Mouse (Mus musculus) urinary bladder, postnatal 10 days (tissue): ENCODE results near the gene Syne4.

Source experiments
- DNase-seq: peaks from one replicate; pipeline ENCODE4 v3.0.0; 2022; ENCODE audit warnings: low spot score

Syne4 gene

DNA sequence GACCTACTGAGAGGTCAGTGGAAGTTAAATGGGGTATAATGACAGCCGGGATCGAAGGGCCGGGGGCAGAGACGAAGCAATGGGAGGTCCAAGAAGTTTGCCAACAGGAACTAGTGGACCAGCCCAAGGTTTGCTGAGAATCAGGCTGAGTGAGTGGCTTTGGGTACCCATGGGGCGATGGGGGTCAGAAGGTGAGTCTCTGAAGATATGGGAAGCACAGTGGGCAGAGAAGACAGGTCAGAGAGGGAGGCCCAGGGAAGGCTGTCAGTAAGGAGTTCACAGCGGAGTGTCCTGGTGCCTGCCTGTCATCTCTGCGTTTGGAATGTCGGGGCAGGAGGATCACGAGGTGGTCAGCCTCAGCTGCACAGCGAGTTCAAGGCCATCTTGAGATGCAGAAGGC lies 13.8 kb downstream of the Syne4 start:
- DNase-seq, result no peak

DNA sequence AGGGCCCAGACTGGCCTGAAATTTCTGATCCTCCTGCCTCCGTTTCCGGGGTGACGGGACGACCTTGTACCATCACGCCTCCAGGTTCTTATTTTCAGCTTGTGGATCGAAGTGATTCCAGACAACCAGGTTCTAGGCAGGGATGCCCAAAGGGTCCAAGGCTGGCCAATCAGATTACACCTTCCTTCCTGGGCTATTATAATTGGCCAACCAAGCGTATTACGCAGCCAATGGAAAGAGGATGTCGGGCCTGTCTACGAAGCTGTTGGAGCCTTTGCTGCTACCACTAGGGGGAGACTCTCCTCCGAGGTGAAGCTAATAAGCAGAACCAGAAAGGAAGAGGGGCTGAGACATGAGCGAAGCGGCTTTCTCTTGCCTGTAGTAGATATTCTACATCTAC lies 17.3 kb downstream of the Syne4 start:
- no peak for DNase-seq

DNA sequence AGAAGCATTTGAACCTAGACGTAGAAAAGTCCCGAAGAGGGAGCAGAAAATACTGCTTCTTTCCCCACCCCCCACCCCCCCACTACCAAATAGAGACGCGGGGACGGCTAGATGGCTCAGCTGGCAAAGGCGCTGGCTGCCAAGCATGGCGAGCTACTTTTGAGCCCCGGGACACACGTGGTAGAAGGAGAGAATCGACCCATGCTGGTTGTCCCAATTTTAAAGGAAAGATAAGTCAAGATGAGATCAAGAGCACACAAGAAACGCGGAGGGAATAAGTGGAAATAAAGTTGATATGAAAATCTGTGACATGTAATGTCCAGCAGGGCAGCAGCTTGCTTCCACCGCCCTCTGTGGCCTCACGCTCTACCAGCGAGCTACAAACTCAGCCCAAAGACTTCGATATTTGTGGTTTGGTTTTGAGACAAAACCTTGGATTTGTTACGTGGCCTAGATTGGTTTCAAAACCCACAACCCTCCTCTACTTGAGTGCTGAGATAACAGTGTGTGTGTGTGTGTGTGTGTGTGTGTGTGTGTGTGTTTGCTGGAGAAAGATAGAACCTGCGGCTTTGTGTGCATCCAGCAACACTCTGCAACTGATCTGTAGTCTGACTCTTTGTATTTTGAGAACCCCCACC lies 18.1 kb downstream of the Syne4 start:
- no peak for DNase-seq

DNA sequence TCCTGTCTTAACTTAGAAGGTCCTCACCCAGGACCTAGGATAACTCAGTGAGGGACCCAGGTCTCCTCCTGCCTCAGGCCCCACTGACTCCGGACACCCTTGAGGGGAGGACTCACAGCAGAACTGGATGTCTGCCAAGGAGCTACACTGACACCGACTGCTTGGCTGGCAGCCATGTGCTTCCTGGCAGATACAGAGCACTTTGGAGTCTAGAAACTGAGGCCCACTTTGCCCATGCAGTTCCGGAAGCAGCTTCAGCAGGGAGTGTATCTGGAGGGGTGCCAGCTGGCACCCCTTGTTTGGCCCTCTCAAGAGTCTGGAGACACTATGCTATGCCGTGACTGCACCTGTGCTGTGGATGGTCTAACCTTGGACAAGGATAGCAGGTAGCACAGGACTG lies 18.8 kb downstream of the Syne4 start:
- no peak for DNase-seq

DNA sequence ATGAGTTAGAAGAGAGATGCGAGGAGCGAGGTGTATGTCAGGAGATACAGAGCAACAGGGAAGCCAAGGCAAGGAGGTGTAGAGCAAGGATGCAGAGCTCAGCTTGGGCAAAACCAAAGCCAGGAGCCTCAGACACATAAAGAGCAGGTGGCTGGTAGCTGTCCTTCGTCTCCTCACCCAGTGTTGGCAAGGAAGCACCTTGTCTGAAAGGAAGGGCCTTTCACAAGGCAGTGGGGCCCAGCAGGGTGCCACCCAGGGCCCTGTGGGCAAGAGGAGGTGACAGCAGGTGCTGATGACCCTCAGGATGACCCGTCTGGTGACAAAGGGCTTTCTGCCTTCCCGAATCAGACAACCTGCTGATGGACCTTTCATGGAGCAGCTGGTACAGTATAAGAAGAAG lies 20.0 kb downstream of the Syne4 start:
- DNase-seq, result no peak

DNA sequence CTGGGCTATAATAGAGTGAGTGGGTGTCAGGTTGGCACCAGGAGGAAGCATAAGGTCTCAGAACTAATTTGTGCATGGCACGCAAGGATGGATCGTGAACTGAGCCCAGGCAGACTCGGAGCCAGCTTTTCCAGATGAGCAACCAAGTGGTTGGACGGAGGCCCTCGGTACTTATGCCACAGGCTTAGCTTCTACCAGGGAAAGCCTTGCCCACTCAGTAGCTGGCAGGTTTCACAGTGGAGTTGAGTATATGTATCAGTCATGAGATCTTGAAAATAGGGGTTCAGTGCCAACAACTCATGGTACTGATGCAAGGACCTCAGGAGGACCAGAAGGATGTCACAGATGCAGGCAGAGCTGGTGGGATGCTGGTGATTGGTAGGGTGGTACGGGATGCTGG lies 21.1 kb downstream of the Syne4 start:
- no peak for DNase-seq

DNA sequence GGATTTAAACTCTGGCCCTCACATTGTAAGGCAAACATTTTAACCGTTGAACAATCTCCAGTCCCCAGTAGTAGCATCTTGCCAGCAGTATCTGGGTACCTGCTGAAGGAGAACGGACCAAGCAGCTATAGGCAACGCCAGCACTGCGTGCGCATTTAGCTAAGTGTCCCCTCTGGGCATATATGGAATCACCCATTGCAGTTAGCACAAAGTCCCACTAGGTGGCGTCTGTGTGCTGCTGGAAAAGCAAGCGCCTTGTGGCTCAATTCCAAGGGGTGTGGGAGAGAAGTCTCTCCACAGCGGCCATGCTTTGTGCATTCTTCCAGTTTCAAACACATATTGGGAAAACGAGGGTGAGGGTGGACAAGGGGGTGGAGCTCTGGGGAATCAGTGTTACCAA lies 21.8 kb downstream of the Syne4 start:
- no peak for DNase-seq

DNA sequence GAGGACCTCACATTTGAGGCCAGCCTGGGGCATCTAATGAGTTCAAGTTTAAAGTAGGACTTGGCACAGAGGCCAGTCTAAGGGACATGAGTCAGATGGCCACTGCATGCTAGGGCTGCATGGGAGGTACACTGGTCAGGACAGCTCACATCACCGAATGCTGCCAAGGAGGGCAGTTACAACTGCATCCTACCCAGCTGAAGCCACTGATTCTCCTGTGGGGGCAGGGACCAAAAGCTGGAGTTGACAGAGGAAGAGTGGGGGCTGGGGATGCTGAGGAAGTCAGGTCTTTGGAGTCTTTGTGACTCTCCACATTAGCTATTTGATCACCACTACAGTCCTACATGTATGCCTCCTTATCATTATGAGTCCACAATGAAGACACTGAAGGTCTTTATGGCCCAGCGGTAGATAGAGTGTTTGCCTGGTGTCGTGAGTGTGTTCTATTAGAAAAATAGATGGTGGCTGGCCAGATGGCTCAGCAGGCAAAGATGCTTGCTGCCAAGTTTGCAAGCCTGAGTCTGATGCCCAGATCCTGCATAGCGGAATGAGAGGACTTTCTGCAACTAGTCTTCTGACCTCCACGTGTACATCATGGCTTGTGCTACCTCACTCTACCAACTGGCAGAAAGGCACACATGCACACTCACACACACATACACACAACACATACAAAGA lies 25.0 kb downstream of the Syne4 start:
- DNase-seq, result no peak

DNA sequence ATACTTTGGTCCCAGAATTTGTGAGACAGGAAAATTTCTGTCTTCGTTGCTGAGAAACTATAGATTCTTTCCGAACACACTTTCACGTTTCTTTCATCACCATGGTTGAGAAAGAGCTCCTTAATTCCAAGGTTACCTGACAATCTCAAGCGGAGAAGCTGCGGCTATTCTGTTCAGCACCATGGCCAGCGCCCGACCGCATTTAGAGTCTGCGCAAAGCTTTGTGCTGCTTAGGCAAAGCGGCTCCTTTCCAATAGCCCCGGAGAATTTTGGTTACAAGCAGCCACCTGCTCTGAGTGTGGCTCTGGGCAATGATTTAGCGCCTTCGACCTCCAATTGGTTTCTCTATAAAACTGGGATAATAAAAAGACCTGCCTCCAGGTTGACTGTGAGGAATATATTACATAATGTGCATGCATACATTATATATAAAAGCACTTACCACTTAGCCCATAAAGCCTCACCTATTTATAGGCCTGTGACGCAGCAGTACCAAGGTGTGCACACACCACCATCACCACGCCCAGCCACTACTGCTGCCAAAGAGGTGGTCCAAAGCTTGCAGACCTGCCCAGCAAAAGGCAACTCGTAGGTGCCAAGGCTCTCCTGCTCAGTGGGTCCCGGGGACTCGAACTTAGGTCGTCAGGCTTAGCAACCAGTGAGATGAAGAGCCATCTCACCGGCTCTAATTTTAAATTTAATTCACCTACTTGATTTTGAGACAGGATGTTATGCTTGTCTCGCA lies 32.2 kb downstream of the Syne4 start:
- DNase-seq, result no peak

DNA sequence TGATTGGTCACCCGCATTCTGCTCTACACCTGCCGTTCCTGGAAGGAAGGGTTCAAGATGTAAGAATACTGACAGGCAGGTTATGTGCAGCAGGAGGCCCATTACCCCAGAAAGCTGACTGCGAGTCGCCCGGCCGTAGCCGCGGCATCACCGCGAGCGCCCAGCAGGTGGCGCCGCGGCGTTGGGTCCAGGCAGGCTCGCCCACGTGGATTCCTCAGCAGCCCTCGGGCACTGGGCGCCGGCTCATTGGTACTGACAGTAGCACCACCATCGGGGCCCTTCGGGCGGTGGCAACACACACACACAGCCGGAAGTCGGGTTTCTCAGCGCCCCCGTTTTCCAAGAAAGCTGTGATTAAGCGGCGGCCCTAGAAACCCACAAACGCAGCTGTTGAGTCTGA lies 33.2 kb downstream of the Syne4 start:
- DNase-seq, result no peak

DNA sequence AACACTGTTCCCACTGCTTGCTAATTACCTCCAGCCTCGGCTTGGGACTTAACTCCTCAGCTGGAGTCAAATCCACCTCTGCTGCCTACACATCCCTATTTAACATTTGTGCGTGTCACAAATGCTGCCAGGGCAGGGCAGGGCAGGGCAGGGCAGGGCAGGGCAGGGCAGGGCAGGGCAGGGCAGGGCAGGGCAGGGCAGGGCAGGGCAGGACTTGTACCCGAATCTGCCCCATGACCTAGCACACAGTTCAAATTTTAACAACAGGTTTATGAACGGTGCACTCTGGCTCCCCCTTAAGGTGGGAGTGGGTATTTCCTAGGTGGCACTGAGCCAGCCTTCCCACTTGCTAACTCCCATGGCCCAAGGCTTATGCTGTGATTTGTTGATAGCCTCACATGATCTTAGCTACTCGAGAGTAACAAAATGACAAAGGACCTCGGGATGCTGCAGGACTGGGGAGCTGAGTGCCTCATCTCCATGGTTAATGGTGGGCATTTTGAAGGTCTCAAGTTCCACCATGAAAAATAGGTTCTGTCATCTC lies 38.7 kb downstream of the Syne4 start:
- DNase-seq, result no peak

DNA sequence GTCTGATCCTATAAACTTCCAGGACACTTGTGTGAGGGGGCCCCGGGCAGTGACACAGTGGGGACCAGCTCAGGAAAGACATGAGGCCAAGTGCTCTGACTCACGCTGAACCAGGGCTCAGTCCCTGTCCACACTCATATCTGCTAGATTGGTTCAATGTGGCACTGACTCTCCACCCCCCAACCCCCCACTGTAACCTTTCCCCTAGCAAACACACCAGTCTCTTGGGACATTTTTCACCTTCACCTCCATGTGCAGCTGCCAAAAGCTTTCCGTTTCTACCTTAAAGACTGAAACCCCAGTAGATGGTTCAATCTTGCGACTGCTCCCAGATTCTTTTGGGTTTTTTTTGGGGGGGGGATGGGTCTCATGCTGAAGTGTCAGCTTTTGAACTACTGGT lies 39.5 kb downstream of the Syne4 start:
- DNase-seq, result no peak

DNA sequence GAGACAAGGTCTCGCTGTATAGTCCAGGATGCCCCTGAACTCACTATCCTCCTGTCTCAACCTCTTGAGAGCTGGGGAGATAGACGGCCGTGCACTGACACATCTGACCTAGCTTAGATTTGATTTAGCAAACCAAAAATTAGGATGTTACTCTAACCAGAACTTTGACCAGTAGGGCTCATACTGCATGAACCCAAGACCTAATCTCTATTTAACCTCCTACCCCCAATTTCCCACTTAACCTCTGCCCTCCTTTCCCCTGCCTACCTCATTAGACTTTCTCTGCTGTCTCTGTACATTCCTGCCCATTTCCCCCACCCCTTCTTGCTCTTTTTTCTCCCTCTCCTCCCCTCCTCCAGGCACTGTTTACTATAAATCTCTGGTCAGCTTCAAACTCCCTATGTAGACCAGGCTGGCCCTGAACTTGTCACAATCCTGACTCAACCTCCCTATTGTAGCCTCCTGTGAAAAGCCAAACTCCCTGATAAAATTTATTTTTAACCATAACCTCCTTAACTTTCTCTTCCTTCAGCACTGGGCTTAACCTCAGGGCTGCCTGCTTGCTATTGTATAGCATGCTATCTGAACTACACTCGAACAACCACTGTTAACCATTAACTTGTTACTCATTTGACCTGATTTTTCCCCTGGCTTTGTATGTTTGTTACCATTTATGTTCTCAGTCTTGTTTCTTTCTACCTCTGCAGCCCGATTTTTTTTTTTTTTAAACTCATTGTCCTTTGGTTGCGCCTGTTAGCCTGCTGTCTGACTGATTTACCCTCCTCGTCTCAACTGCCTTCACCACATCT lies 44.0 kb downstream of the Syne4 start:
- DNase-seq, result no peak

DNA sequence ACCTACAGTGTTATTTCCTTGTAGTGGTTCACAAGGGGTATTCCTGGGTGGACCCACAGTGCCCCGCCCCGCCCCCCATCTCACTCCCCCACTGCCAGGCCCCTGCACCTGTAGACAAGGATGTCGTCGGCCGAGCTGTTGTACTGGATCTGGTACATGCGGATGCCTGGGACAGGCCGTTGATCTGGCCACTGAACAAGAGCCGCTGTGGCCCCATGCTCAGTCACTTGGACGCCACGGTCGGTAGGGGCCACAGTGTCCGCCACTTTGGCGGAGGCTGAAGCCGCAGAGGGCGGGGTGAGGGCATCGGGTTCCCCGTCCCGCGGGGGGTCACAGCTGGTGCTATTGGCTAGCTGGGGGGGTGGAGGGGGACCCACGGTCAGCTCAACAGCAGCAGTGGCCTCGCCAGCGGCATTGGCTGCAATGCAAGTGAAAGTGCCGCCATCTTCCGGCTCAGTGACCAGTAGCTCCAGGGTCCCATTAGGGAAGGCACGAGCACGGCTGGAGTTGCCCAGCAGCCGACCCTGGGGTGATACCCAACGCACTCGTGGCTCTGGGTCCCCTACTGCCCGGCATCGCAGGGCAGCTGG lies 44.8 kb downstream of the Syne4 start:
- DNase-seq, result no peak

DNA sequence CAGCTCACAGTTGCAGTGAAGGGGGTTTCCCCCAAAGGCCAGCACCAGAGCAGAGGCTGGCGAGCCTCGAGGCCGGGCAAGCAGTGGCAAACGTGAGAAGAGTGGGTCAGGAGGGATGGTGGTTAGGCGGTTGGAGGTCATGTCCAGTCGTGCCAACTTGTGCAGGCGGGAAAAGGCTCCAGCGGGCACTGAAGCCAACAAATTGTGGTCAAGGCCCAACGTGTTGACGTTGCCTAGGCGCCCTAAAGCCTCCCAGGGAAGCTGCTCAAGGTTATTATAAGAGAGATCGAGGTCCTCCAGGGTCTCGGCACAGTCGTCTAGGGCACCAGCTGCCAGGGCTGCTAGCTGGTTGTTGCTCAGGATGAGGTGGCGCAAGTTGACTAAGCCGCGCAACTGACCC lies 45.4 kb downstream of the Syne4 start:
- DNase-seq, result no peak

DNA sequence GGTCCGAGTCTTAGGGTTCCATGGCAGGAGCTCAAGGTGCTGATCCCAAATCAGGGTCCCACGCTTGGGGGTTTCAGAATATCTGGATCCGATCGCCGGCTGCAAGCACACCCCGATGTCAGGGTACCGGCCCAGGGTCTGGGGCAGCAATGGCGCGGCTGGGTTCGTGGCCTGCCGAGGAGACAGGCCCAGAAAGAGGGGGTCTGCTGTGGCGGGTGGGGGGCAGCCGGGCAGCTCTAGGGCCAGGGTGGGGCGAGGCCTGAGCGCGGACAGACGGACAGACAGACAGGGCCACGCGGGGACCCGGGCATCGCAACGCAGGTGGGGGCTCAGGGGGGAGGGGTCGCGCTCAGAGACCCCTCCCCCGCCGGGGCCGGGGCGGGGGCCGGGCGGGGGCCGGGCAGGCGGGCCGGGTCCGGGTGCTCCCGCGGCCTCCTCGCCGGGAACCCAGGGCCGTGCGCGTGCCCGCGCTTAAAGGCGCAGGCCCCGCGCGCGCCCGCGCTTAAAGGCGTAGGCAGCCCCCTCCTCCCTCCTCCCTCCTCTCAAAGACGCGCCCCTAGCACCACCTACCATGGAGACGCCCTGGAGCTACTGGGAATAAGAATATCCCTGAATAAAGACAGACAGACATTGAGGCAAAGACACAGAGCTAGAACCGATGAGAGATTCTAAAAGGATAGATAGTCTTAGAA lies 48.2 kb downstream of the Syne4 start, which contains the start of gene Lrfn3:
TSS of gene Lrfn3 (minus strand) at position 121 of the 692 bp plus-strand sequence.
- no peak for DNase-seq

DNA sequence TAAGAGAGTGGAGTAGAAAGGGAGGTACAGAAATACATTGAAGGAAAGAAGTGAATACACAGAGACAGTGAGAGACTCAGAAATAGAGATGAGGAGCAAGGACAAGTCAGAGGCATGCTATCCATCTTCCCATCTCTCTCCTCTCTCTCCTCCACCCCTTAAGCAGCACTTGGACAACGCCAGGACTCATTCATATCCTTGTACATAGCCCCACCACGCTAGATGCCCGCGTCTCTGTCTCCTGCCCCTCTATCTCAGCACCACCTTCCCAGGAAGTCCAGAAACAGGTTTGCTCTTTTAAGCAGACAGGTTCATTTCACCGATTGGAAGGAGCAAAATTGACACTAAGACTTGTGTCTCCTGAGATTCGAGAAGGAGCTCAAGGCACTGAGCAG lies 48.7 kb downstream of the Syne4 start:
- DNase-seq, result no peak

DNA sequence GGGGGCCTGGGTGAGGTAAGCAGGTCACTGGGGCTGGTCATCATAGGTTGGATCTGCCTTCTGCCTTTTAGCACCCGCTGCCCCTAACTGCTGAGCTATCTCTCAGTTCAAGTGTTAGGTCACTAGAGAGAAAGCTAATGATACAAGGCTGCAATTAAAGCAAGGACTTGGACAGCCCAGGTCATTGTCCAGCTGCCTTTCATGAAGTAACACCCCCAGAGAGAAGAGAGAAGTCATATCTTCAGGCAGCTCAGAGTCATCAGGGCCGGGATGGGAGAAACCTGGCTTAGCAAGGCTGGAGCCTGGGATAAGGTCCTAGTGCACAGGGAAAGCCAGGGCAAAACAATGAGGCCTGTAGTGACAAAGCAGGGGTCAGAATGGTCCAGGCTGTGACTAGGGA lies 52.9 kb downstream of the Syne4 start:
- no peak for DNase-seq
